In genomic region chr1:171390101-171390500, GRCm38 (mm10) we compare ENCODE assay signal across 11 mouse cellular contexts. TPM values are rescaled to one million over a fixed set of nuclear protein-coding genes. Genes with fewer than 3 reads are reported as not detected.
DNase-seq lines count a peak whose midpoint lies in the region; ATAC-seq and TF ChIP-seq lines count a peak whose summit lies in the region.
"Had no signal": no experiment of that assay in that cellular context is flagged by ENCODE, and none has a peak within 500 bp of the region (broad histone marks: within the 10 kb centered on the region; RNA-seq: fewer than 3 reads in every experiment).

No protein-coding gene starts in this region.

- H3K4me2 ChIP-seq in intestine, postnatal 0 days (replicated peaks; ENCODE audit: low read depth), result no peak overlapping the region
- no peak overlapping the region for H3K4me2 ChIP-seq in hindbrain, embryonic 12.5 days (replicated peaks)
- H3K4me2 ChIP-seq: kidney, embryonic 15.5 days had no signal

- H3K36me3 ChIP-seq in intestine, postnatal 0 days (ENCODE audit: control insufficient read depth, insufficient read depth), result no peaks in the 10 kb centered on the region
- no peaks in the 10 kb centered on the region for H3K36me3 ChIP-seq in hindbrain, embryonic 12.5 days
- H3K36me3 ChIP-seq: kidney, embryonic 15.5 days had no signal

- no peaks in the 10 kb centered on the region for H3K9me3 ChIP-seq in intestine, postnatal 0 days (ENCODE audit: control insufficient read depth)
- H3K9me3 ChIP-seq in hindbrain, embryonic 12.5 days (replicated peaks), result no peaks in the 10 kb centered on the region
- H3K9me3 ChIP-seq: kidney, embryonic 15.5 days had no signal

- intact Hi-C loops in left cerebral cortex, adult 2 months (cut with DNase I), result no loop called here

- H3K4me1 ChIP-seq in intestine, postnatal 0 days (replicated peaks; ENCODE audit: control insufficient read depth, insufficient read depth, low read length), result no peaks in the 10 kb centered on the region
- H3K4me1 ChIP-seq in hindbrain, embryonic 12.5 days, result no peaks in the 10 kb centered on the region

- H3K4me3 ChIP-seq in intestine, postnatal 0 days (ENCODE audit: low read depth, low read length), result no peak overlapping the region
- H3K4me3 ChIP-seq in hindbrain, embryonic 12.5 days, result no peak overlapping the region
- H3K4me3 ChIP-seq in left cerebral cortex, adult 2 months, result no peak overlapping the region
- H3K4me3 ChIP-seq: erythroblast, embryonic 14.5 days; kidney, embryonic 15.5 days; myocyte had no signal

- H3K27ac ChIP-seq in intestine, postnatal 0 days (ENCODE audit: low read depth, low read length), result no peak overlapping the region; the same call in 1 of the 2 replicates
- no peak overlapping the region for H3K27ac ChIP-seq in hindbrain, embryonic 12.5 days
- H3K27ac ChIP-seq in left cerebral cortex, adult 2 months, result no peak overlapping the region
- H3K27ac ChIP-seq: kidney, embryonic 15.5 days had no signal

- ATAC-seq in intestine, postnatal 0 days, result 0 out of 2 replicates have a peak, but pooled peaks have one; percentile 42
- ATAC-seq in monocyte, adult 5-6 weeks (replicated peaks; ENCODE audit: insufficient number of reproducible peaks, low FRiP score, low TSS enrichment, poor library complexity, severe bottlenecking), result peak; percentile 81
- no peak for ATAC-seq in hindbrain, embryonic 12.5 days (ENCODE audit: low FRiP score)

- no peak overlapping the region for H3K9ac ChIP-seq in intestine, postnatal 0 days (ENCODE audit: low read depth, low read length)
- no peak overlapping the region for H3K9ac ChIP-seq in hindbrain, embryonic 12.5 days
- H3K9ac ChIP-seq: kidney, embryonic 15.5 days had no signal

- no peaks in the 10 kb centered on the region for H3K27me3 ChIP-seq in intestine, postnatal 0 days (replicated peaks; ENCODE audit: control insufficient read depth, insufficient read depth, low read length)
- H3K27me3 ChIP-seq in hindbrain, embryonic 12.5 days, result no peaks in the 10 kb centered on the region
- H3K27me3 ChIP-seq: kidney, embryonic 15.5 days had no signal

- DNase-seq in kidney, adult 9 months, result peak; percentile 22
- no peak for DNase-seq in kidney, postnatal 10 days
- no peak for DNase-seq in cerebellum, adult 8-10 months
- no peak for DNase-seq in c-Kit-positive CD71-positive TER-119-positive erythroid progenitor cells, embryonic 14.5 days (ENCODE audit: low spot score)
- DNase-seq in left cerebral cortex, adult 2 months (ENCODE audit: extremely low spot score in 1 of 2, low spot score in 2 of 2), result no peak

- no peak for TF ChIP-seq CTCF in intestine, postnatal 0 days (IDR thresholded peaks at IDR 0.05; ENCODE audit: low read depth)
- no peak for TF ChIP-seq CTCF in left cerebral cortex, adult 2 months (IDR thresholded peaks at IDR 0.05)

- 58% methylated on average over 4 of the region's 4 CpGs for WGBS in intestine, postnatal 0 days
- WGBS in hindbrain, embryonic 12.5 days, result 79% methylated on average over 4 of the region's 4 CpGs

RNA-seq across cellular contexts. Expression of gene Arhgap30, which starts 1.3 kb away (rescaled TPM):
- 1.3 TPM in 2 replicates for polyA plus RNA-seq in intestine, postnatal 0 days (2015; fragmentation: Nextera tagmentation; extraction: Ambion mirVana)
- 328 to 413 TPM (median 376 TPM) in 3 replicates for total RNA-seq in monocyte, adult 5-6 weeks (2017)
- 0.83 and 0.98 TPM in 2 replicates for polyA plus RNA-seq in hindbrain, embryonic 12.5 days (2016; fragmentation: Nextera tagmentation; extraction: Ambion mirVana)
- total RNA-seq in left cerebral cortex, adult 2 months (2021), result 1 to 10 TPM; 2.0 to 2.2 TPM

RNA-seq across cellular contexts. Expression of gene Nectin4, which starts 20.2 kb away (rescaled TPM):
- 0.38 and 0.48 TPM in 2 replicates for polyA plus RNA-seq in intestine, postnatal 0 days (2015; fragmentation: Nextera tagmentation; extraction: Ambion mirVana)
- 2.0 to 3.9 TPM (median 2.5 TPM) in 3 replicates for total RNA-seq in monocyte, adult 5-6 weeks (2017)
- 1.6 and 1.7 TPM in 2 replicates for polyA plus RNA-seq in hindbrain, embryonic 12.5 days (2016; fragmentation: Nextera tagmentation; extraction: Ambion mirVana)
- 1 to 10 TPM; 3.0 to 3.1 TPM for total RNA-seq in left cerebral cortex, adult 2 months (2021)
- polyA plus RNA-seq: erythroblast, embryonic 14.5 days had no signal

RNA-seq across cellular contexts. Expression of gene Usf1, which starts 21.0 kb away (rescaled TPM):
- 35.1 and 36.5 TPM in 2 replicates for polyA plus RNA-seq in intestine, postnatal 0 days (2015; fragmentation: Nextera tagmentation; extraction: Ambion mirVana)
- total RNA-seq in monocyte, adult 5-6 weeks (2017), result 91.6 to 117 TPM (median 94.5 TPM) in 3 replicates
- 175 and 182 TPM in 2 replicates for polyA plus RNA-seq in hindbrain, embryonic 12.5 days (2016; fragmentation: Nextera tagmentation; extraction: Ambion mirVana)
- total RNA-seq in left cerebral cortex, adult 2 months (2021), result 100 to 1,000 TPM in 1 of 2 experiments, 10 to 100 TPM in 1; 99.7 to 106 TPM

RNA-seq across cellular contexts. Expression of gene Tstd1, which starts 28.6 kb away (rescaled TPM):
- polyA plus RNA-seq in intestine, postnatal 0 days (2015; fragmentation: Nextera tagmentation; extraction: Ambion mirVana), result 1.7 and 2.8 TPM in 2 replicates
- 3.9 to 9.0 TPM (median 4.9 TPM) in 3 replicates for total RNA-seq in monocyte, adult 5-6 weeks (2017)
- polyA plus RNA-seq in hindbrain, embryonic 12.5 days (2016; fragmentation: Nextera tagmentation; extraction: Ambion mirVana), result 8.1 and 9.4 TPM in 2 replicates
- 1 to 10 TPM; 2.9 to 4.3 TPM for total RNA-seq in left cerebral cortex, adult 2 months (2021)
- polyA plus RNA-seq: erythroblast, embryonic 14.5 days had no signal

RNA-seq across cellular contexts. Expression of gene Klhdc9, which starts 29.5 kb away (rescaled TPM):
- 0.48 and 0.82 TPM in 2 replicates for polyA plus RNA-seq in intestine, postnatal 0 days (2015; fragmentation: Nextera tagmentation; extraction: Ambion mirVana)
- total RNA-seq in monocyte, adult 5-6 weeks (2017), result not detected in 3 replicates
- 2.0 and 3.6 TPM in 2 replicates for polyA plus RNA-seq in hindbrain, embryonic 12.5 days (2016; fragmentation: Nextera tagmentation; extraction: Ambion mirVana)
- 1 to 10 TPM; 6.2 to 7.1 TPM for total RNA-seq in left cerebral cortex, adult 2 months (2021)
- polyA plus RNA-seq: myocyte had no signal

Comparison
In these comparisons a context has a peak if more than half of its experiments do, and no peak if none do; other contexts are left out.
1. RNA of gene Arhgap30, which starts 1.3 kb away (total RNA-seq): 328 to 413 TPM in monocyte, adult 5-6 weeks; 2.0 to 2.2 TPM in left cerebral cortex, adult 2 months; every median in the first group is over 100 times any median in the second.